Mouse (Mus musculus) layer of hippocampus, adult 11-12 months (tissue): Measurements from ENCODE around the gene Hoxa4.

ENCODE experiments used
- DNase-seq: peaks from one replicate; pipeline ENCODE4 v3.0.0; 2022; ENCODE audit warnings: low spot score

The Hoxa4 gene

DNA sequence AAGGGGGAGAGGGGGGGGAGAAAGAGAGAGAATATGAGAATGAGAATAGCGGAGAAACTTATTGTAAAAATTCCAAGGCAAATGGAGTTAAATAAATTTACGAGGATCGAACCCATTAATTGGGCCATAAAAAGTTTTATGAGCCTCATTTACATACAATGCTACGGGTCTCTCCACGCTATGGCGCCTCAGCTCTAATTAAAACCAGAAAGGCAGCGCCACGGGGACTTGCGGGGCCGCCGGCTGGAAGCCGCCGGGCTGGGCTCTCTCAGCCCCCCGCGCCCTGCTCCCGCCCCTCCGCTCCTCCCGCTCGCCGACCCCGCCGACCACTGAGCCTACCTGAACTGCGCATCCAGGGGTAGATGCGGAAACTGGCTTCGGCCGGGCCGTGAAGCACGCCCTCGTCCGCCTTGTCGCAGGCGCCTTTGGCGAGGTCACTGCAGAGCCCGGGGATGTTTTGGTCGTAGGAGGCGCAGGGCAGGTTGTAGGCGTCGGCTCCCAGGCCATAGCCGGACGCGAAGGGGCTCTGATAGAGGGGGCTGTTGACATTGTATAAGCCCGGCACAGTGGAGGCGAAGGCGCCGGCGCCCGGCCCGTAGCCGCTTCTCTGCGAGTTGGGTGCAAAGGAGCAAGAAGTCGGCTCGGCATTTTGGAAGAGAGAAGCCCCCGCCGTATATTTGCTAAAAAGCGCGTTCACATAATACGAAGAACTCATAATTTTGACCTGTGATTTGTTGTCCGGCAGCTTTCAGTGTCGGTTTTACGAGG lies 25.3 kb upstream of the Hoxa4 start:
- no peak for DNase-seq

GRCm38 (mm10) chr6:52215771-52216535 lies 24.4 kb upstream of the Hoxa4 start:
- DNase-seq = no peak

GRCm38 (mm10) chr6:52215070-52215469 lies 23.5 kb upstream of the Hoxa4 start:
- DNase-seq = no peak

GRCm38 (mm10) chr6:52214271-52214670 lies 22.7 kb upstream of the Hoxa4 start:
- DNase-seq = no peak

DNA sequence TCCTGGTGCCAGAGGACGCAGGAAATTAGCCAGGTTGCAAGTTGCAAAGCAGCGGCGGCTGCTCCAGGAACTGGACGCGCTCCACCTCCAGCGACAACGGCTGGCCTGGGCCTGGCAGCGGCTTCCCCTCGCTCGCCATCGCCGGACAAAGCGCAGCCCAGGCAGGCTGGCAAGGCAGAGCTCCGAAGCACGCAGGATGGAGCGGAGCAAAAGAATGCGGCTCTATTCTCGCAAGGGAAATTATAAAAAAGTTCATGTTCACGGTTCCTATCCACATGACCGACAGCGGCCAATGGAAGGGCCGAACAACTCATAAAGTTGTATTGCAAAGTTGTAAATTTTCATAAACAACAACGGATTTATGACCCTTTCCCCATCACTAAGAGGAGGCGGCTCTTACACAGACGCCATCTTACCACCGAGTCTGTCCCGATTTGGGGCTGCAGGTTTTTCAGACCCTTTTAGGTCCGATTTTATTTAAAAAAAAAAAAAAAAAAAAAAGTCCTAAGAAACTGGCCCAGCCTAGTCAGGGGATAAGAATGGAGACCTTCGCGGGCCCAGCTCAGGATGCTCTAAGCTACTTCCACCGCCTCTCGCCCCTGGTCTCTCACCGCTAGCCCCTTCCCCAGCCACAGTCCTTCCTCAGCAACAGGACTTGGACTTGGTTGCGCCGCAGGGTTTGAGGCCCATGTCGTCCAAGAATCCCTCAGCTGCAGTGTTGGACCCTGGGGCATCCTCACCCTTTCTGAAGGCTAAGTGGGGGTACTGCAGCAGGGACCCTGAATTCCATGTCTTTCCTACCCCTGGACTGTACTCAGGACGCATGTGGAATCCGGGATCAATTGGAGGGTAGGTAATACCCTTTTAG lies 21.8 kb upstream of the Hoxa4 start, which contains the start of the genes Hoxa3 and Gm28308:
TSS of gene Hoxa3 (minus strand) at position 218 of the 868 bp plus-strand sequence.
TSS of gene Gm28308 (minus strand) at position 221 of the 868 bp plus-strand sequence.
- DNase-seq = no peak

DNA sequence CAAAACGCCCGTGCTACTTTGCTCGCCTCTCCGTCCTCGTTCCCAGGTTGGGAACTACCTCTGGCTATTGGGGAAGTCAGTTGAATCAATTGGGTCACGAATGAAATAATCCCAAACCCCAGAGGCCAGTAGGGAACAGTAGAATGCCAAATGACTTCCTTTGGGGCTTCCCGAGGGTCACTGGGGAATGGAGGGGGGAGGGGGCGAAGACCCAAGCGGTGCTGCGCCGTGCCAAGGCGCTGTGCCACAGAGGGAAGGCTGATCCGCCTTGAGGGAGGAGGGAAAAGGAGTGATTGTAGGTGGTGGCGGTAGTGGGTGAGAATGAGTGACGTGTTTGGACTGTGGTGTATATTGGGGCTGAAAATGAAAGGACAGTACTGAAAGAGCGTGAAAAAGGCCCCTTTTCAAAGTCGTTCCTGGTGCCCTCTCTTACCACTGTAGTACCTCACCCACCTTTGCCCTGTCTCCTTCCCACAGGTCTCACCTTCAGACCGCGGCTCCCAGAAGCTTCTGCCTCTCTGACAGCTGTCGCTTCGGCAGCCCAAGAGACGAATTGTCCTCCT lies 21.1 kb upstream of the Hoxa4 start:
- no peak for DNase-seq

DNA sequence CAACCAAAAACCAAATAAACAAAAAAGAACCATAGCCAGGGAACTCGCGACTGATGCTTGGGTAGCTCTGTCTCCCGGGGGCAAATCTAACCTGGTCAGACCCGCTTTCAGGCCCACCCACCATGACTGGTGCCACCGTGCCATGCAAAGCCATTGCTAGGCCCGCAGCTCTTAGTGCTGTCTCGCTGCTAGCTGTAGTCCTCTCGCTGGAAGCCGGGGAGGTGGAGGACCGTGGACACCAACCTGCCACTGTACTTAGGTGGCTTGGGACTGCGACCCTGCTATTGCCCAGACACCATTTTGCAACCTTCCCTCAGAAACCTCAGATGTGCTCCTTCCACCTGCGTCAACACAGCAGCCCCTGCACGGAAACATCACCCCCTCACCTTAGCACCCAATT lies 20.4 kb upstream of the Hoxa4 start:
- DNase-seq = no peak

DNA sequence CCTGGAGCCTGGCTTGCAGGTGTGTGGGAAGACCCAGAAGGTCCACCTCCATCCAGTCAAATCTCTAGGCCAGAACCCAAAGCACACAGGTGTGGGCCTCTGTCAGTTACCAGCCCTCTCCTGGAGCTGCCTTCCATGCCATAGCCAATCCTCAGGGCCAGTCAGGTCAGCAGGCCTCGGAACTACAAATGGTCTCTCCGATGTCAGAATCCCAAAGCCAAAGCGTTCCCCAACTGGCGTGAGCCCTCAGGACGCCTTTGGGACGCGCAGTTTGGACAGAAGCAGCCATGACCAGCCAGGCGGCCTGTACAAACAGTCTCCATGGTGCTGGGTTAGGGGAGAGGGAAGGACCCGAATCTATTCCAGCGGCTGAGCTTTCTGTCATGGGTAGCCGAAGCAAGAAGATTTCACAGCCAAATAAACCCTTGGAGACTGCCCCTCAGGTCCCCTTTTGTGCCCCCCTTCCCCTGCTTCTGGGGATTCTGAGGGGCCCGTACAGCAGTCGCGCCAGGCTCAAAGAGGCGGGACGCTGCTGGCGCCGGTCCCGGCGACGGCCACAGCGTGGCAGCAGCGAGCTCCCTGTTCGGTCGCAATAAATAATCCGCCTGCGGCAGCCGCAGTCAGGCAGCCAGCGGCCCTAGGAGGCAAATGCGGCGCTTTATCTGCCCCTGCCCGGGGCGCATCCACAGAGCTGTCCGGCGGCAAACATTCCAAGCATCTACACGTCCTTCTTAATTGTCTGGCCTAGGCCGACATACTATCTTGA lies 19.8 kb upstream of the Hoxa4 start:
- DNase-seq = peak; percentile 51

- no peak for DNase-seq
Measured at GRCm38 (mm10) chr6:52209685-52210046, 18.1 kb upstream of the Hoxa4 start.

DNA sequence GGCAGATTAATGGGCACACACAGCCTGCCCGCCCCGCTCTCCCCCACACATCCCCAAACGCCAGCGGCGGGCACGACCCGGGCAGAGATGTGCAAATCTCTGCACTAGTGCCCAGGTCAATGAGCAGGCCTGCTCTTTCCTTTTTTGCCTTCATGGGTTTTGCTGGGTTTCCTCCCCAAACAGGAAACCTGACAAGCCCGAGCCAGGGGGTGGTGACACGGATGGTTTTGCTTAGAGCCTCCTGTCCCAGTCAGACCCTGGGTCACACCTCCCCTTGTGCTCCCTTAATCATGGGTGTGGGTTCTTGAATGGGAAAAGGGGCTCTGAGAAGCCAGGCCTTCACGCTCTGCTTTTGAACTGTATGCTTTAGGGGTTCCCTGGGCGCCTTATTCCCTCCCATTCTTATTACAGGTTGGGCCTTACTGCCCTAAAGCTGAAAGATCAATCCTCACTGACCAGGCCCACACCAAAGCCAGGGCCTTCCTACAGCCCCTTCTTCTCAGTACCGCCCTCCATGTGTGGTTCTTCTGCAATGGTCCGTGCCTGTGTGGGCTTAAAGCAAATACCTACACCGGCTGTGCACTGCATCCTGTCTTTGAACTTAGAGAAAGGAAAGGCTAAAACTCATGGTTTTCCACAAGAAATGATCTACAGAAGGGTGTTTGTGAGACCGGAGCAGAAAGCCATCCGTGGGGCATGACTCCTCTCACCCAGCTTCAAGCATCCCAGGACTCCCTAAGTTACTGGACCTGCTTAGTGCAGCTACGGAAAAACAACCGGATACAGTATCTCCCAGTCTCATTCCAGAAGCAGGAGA lies 17.5 kb upstream of the Hoxa4 start:
- no peak for DNase-seq

DNA sequence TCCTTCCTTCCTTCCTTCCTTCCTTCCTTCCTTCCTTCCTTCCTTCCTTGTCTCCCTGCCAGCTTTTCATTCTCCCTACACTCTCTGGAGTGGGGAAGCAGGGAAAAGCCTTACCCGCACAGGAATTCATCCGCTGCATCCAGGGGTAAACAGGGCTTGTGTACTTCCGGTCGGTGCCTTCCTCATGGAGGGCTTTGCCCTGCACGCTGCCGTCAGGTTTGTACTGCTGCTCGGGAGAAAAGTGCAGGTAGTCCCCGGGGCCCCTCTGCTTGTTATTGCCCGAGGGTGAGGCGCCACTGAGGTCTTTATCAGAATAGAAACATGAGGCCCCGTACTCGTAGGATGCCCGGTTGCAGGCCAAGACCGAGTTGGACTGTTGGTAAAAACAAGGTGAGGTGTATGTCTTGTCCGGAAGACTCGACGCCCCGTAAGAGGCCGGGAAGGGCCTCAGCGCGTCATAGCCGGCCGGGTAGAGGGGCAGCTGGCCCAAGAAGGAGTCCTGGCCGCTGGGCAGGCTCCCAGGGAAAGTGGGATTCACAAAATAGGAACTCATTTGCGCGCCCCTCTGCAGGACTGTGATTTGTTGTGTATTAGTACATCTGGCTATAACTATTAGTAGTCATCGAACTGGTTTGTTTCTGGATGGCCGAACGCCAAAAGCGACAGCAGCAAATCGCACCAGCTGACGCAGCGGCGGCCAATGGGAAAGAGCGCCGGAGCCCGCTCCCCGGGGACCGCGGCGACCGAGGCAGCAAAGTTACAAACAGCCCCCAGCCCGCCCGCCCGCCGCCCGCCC lies 16.7 kb upstream of the Hoxa4 start, which contains the start of gene Hoxa6:
TSS of gene Hoxa6 (minus strand) at position 651 of the 796 bp plus-strand sequence.
- DNase-seq = no peak

DNA sequence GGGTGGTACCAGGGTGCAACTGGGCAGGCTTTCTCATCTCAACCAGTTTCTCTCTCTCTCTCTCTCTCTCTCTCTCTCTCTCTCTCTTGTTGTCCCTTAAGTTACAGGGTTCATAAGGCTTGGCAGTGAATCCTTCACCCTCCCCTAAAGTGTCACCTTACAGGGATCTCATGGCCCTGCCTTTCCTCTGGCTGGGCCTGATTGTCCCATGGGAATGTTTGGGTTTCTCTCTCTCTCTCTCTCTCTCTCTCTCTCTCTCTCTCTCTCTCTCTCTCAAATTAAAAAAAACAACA lies 16.1 kb upstream of the Hoxa4 start:
- no peak for DNase-seq

- no peak for DNase-seq
Measured at GRCm38 (mm10) chr6:52206882-52207683, 15.5 kb upstream of the Hoxa4 start.

- DNase-seq = no peak
Measured at GRCm38 (mm10) chr6:52205638-52206621, 14.4 kb upstream of the Hoxa4 start.

DNA sequence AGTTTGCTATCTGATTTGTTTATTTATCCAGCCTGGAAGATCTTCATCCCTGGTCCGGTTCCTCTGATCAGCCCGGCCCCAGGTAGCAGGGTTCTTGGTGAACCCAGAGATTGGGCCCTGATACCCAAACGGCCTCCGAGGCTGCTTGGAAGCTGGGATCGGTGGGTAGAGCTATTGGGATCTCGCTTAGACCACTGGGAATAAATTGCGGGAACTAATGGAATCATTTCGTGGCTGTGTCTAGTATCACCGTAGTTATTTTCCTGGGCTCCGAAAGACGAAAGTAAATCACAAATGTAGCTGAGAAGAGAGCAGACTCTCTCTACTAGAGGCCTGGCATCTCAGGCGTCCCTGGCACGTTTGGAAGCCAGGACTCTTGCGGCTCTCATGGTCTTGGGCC lies 13.7 kb upstream of the Hoxa4 start:
- no peak for DNase-seq

- DNase-seq = no peak
Measured at GRCm38 (mm10) chr6:52204050-52204752, 12.6 kb upstream of the Hoxa4 start, which contains the start of gene Hoxa5. TSS of gene Hoxa5 (minus strand) at chr6:52204587.
